Mouse (Mus musculus) C2C12 (cell line): ENCODE measurements at regions not wholly inside any gene's neighbourhood (a gene's known extent, or its start where the extent isn't known, plus 50 kb on each side); places are given as distances from the start of the nearest gene placed in this dataset.
A peak's percentile ranks its signal among the peaks of the same experiment; 100 is the strongest.

Experiments used
- H3K27me3 ChIP-seq: one replicate; pipeline ENCODE4 v1.6.1; 2011; ENCODE audit not compliant: control insufficient read depth, insufficient read depth, insufficient read length
- H3K36me3 ChIP-seq: one replicate; pipeline ENCODE4 v1.6.1; 2011; ENCODE audit not compliant: control insufficient read depth, insufficient read depth
- H3K4me3 ChIP-seq: one replicate; pipeline ENCODE4 v1.5.1; 2011; ENCODE audit warnings: mild to moderate bottlenecking, control low read depth; ENCODE audit not compliant: poor library complexity, insufficient read depth, severe bottlenecking
- H3K79me2 ChIP-seq: one replicate; pipeline ENCODE4 v1.6.1; 2011; ENCODE audit not compliant: control insufficient read depth, insufficient read depth
- H3K79me3 ChIP-seq: one replicate; pipeline ENCODE4 v1.6.1; 2011; ENCODE audit warnings: low read depth, control low read depth
- H3ac ChIP-seq: one replicate; pipeline ENCODE3; 2011; ENCODE audit warnings: low read depth; ENCODE audit not compliant: control insufficient read depth, insufficient read length
- CEBPB ChIP-seq: IDR thresholded peaks from one replicate; pipeline ENCODE4 v1.6.1; 2011; ENCODE audit warnings: low read depth, mild to moderate bottlenecking, control low read depth, moderate library complexity
- CTCF ChIP-seq: IDR thresholded peaks from one replicate; pipeline ENCODE4 v1.5.1; 2011; ENCODE audit not compliant: control insufficient read depth, insufficient read depth, insufficient read length
- FOSL1 ChIP-seq: IDR thresholded peaks from one replicate; pipeline ENCODE4 v1.8.0; 2011; ENCODE audit warnings: mild to moderate bottlenecking, low read length; ENCODE audit not compliant: poor library complexity, insufficient read depth, severe bottlenecking
- MAX ChIP-seq: IDR thresholded peaks from one replicate; pipeline ENCODE4 v1.6.1; 2011; ENCODE audit warnings: mild to moderate bottlenecking, control low read depth
- MYOD1 ChIP-seq: IDR thresholded peaks from one replicate; pipeline ENCODE4 v1.6.1; 2011; ENCODE audit warnings: low read depth; ENCODE audit not compliant: control insufficient read depth, insufficient read length
- MYOG ChIP-seq: IDR thresholded peaks from one replicate; pipeline ENCODE4 v1.6.1; 2011; ENCODE audit not compliant: control insufficient read depth, insufficient read length; ENCODE audit errors: extremely low read depth
- USF1 ChIP-seq: IDR thresholded peaks from one replicate; pipeline ENCODE4 v1.6.1; 2011; ENCODE audit warnings: low read depth, mild to moderate bottlenecking, control low read depth, moderate library complexity

DNA sequence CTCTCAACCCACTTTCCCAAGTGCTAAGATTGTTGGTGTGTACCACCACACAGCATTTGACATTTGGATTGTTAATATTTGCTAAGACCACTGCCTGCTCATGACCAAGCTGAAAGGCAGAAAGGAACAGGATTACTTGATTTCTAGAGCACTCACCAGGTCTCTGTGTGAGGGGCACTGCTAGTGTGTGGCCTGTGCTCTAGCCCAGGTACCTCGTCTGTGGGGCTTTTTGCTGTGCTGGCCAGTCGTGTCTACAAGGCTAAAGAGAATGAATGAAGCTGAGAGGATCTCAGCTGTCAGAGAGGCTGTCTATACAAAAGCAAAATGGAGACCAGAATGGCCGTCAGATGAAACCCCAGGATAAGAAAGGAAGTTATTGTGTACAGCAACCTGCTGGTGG, 95.0 kb downstream of the Tmco5 start:
- Histone ChIP-seq H3K27me3 (no peaks in the 10 kb centered on the region), H3ac (no peak overlapping the region), H3K79me2 (peaks cover 20% of the 10 kb centered on the region), H3K4me3 (no peak overlapping the region), H3K79me3 (peaks cover 4% of the 10 kb centered on the region), H3K36me3 (no peaks in the 10 kb centered on the region)
- TF ChIP-seq CTCF (no peak), CEBPB (no peak), FOSL1 (no peak), MYOD1 (no peak)

DNA sequence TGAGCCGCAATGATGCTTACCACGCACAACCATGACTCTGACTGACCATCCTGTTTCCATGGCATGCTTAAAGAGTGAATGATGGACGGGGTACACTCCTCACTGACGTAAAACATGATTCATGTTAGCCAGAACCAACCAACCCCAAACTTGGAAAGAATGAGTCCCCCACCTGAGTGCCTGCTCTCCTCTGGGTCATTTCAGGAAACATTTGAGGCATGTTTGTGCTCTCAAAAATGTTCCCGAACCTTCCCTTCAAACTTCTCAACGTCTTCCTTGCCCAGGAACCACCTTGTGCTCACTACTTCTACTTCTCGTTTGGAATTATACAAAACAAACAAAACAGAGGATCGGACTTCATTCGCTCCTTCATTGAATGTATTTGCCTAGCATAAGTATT, 95.7 kb downstream of the Tmco5 start:
- Histone ChIP-seq H3K79me3 (peaks cover 4% of the 10 kb centered on the region), H3K27me3 (no peaks in the 10 kb centered on the region), H3K36me3 (no peaks in the 10 kb centered on the region), H3K79me2 (peaks cover 20% of the 10 kb centered on the region), H3K4me3 (no peak overlapping the region), H3ac (no peak overlapping the region)
- TF ChIP-seq MAX = no peak

DNA sequence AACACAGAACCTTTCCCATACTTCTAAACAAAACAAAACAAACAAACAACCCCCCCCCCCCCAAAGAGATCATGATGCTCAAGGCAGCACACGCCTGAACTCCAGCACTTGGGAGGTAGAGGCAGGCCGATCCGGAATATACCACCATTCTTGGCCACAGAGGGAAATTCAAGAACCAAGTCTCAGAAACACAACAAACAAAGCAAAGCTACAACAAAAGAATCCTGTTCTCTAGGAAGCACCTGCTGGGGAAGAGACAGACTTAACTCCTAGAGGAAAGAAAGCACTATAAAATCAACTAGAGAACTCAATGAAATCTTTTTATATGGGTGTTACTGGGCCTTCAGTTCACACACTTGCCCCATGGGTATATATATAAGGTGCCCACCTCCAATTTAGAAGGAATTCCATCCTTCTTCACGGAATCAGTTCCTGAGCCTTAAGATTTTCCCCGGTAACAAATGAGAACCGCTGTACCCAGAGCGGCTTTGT, 96.1 kb downstream of the Tmco5 start:
- no peak for TF ChIP-seq MYOG
- TF ChIP-seq CTCF = no peak
- TF ChIP-seq CEBPB = no peak
- TF ChIP-seq FOSL1 = no peak
- no peak for TF ChIP-seq MAX
- TF ChIP-seq MYOD1 = no peak
- no peak for TF ChIP-seq USF1
- Histone ChIP-seq H3K27me3 (no peaks in the 10 kb centered on the region), H3K79me3 (peaks cover 4% of the 10 kb centered on the region), H3K79me2 (peaks cover 20% of the 10 kb centered on the region), H3ac (no peak overlapping the region), H3K36me3 (no peaks in the 10 kb centered on the region), H3K4me3 (peak overlapping the region; percentile 37)

DNA sequence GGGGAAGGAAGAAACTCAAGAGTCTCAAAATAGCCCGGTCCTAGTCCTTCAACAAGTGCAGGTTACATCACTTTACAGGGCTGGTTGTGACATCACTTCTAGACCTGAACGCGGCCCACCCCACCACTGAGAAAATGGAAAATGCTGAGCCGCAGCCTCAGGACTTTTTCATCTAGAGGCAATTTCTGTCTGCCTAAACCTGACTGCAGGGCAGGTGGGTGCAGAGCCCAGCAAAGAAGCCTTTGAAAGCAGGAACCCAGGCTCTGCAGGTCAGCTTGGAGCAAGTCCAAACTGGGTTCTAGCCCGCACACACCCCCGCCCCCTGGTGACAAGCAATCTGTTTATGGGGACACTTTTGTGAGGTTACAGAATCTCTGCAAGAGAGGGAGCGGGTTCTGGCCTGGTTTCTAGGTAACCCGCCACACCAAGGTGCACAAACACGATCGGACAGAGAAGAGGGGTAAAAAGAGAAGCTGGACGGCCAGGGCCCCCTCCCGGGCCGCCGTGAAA, 96.7 kb downstream of the Tmco5 start:
- H3K27me3 ChIP-seq = no peaks in the 10 kb centered on the region
- H3K79me3 ChIP-seq = peaks cover 4% of the 10 kb centered on the region
- H3ac ChIP-seq = peak overlapping the region; percentile 74
- H3K36me3 ChIP-seq = no peaks in the 10 kb centered on the region
- H3K4me3 ChIP-seq = peak overlapping the region; percentile 37
- TF ChIP-seq MYOD1 = no peak
- no peak for TF ChIP-seq USF1
- no peak for TF ChIP-seq CTCF
- TF ChIP-seq CEBPB = no peak
- TF ChIP-seq MAX = no peak
- no peak for TF ChIP-seq MYOG
- no peak for TF ChIP-seq FOSL1
- H3K79me2 ChIP-seq = peaks cover 20% of the 10 kb centered on the region

DNA sequence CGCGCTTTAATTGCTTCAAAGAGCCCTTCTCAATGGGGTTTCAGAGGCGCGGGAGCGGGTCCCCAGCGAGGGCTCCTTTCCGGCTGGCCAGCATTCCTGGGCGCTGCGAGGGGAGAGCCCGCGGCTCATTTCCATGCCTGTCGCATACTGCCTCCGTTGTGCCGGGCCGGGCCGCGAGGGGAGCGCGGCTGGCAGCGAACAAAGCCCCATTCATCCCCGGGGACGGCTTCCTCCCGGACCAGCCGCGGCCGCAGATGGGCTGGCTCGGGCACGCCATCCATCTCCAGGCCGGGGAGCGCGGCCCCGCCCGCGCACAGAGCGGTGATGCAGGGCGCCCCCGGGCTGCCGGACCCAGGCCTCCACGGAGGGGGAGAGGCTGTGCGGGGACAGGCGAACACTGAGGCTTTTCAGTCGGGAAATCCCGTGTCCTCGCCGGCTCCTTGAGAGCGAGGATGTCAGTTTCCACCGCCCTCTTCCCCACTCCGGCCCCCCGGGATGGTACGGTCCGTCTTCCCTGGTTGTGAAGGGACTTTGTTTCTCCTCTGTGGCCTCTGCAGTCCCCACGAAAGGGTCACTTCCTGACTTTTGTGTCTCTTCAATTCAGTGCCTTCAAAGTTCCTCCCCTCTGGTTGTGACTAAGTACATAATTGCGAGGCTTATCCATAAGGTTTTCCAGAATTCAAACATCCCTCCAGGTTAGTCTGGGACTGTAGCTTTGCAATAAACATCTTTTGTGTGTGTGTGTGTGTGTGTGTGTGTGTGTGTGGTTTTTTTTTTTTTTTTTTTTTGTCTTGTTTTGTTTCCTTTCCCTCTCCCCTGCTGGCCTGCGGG, 97.3 kb downstream of the Tmco5 start:
- Histone ChIP-seq H3K79me2 (peaks cover 20% of the 10 kb centered on the region), H3ac (peak overlapping the region; percentile 74)

DNA sequence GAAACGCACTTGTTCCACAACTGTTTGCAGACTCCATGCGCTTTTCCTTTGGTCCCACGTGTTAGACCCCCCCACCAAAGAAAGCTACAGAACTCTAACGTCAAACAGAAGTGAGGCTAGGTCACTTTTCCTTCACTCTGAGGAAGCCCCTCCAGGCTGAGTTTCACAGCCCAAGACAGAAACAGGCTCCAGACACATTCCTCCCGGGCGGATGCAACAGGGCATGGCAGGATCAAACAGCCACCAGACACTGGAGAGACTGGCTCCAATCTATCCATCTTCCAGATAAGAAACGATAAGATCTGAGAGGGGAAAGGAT, 97.9 kb downstream of the Tmco5 start:
- Histone ChIP-seq H3K79me2 (peaks cover 20% of the 10 kb centered on the region), H3ac (peak overlapping the region; percentile 54), H3K4me3 (peak overlapping the region; percentile 37)

More for the DNA sequence above, 97.3 kb downstream of the Tmco5 start:
- Histone ChIP-seq H3K27me3 (no peaks in the 10 kb centered on the region), H3K79me3 (peaks cover 4% of the 10 kb centered on the region), H3K4me3 (peak overlapping the region; percentile 37), H3K36me3 (no peaks in the 10 kb centered on the region)
- TF ChIP-seq MAX (peak; percentile 28), MYOD1 (no peak), CTCF (no peak)

More for the DNA sequence above, 97.9 kb downstream of the Tmco5 start:
- TF ChIP-seq CTCF (no peak), CEBPB (no peak), MAX (no peak)
- Histone ChIP-seq H3K79me3 (peaks cover 4% of the 10 kb centered on the region), H3K36me3 (no peaks in the 10 kb centered on the region), H3K27me3 (no peaks in the 10 kb centered on the region)
